Mouse (Mus musculus) liver, embryonic 16.5 days (tissue): ENCODE measurements around the gene Tsn. TPM values are rescaled to one million over a fixed set of nuclear protein-coding genes. Genes with fewer than 3 reads are reported as not detected.

Source experiments
- ATAC-seq: fragments of 200-750 bp; cut with Nextera tagmentation; 2 replicates; pipeline ENCODE4 v1.8.0; 2017; ENCODE audit warnings: low read depth, mild to moderate bottlenecking, moderate number of reproducible peaks, moderate library complexity
- H3K27ac ChIP-seq: fragments of 300-500 bp; sonication (generic); 2 replicates; pipeline ENCODE4 v1.5.1; 2014; ENCODE audit warnings: mild to moderate bottlenecking, low read length
- H3K27me3 ChIP-seq: fragments of 300-500 bp; sonication (generic); 2 replicates; pipeline ENCODE4 v1.6.1; 2014; ENCODE audit warnings: low read depth, low read length, mixed read lengths; ENCODE audit not compliant: control insufficient read depth, insufficient read depth
- H3K36me3 ChIP-seq: fragments of 300-500 bp; sonication (generic); 2 replicates; pipeline ENCODE4 v1.6.1; 2014; ENCODE audit warnings: mild to moderate bottlenecking; ENCODE audit not compliant: control insufficient read depth, insufficient read depth
- H3K4me1 ChIP-seq: fragments of 300-500 bp; sonication (generic); 2 replicates; pipeline ENCODE4 v1.6.1; 2014; ENCODE audit warnings: low read depth, low read length, mixed read lengths; ENCODE audit not compliant: control insufficient read depth
- H3K4me2 ChIP-seq: fragments of 300-500 bp; sonication (generic); 2 replicates; pipeline ENCODE4 v1.6.1; 2014; ENCODE audit warnings: low read depth, low read length, mixed read lengths
- H3K4me3 ChIP-seq: fragments of 300-500 bp; sonication (generic); 2 replicates; pipeline ENCODE4 v1.5.1; 2014; ENCODE audit warnings: low read depth, mild to moderate bottlenecking, low read length
- H3K9ac ChIP-seq: fragments of 300-500 bp; sonication (generic); 2 replicates; pipeline ENCODE4 v1.6.1; 2014; ENCODE audit warnings: low read depth, low read length
- H3K9me3 ChIP-seq: fragments of 300-500 bp; sonication (generic); replicated peaks from 2 replicates; pipeline ENCODE4 v1.6.1; 2016; ENCODE audit warnings: low read length; ENCODE audit not compliant: control insufficient read depth
- WGBS: fragments of 180-500 bp; shearing (Covaris S2); extraction: QIAGEN DNeasy Blood & Tissue Kit; methylation state at CpG from one replicate; pipeline ENCODE4 v1.1.7; 2014; ENCODE audit not compliant: insufficient replicate concordance; 5-methylcytosine and 5-hydroxymethylcytosine counted together
- polyA plus RNA-seq: library from polyadenylated mRNA; unstranded; fragments of >200 nt; fragmentation: Nextera tagmentation; extraction: Ambion mirVana; gene quantifications from 2 replicates; pipeline ENCODE4 v1.2.1, GENCODE M21; 2015

The Tsn gene
- polyA plus RNA-seq, 1 experiment from 2014 or later, result 119 TPM

DNA sequence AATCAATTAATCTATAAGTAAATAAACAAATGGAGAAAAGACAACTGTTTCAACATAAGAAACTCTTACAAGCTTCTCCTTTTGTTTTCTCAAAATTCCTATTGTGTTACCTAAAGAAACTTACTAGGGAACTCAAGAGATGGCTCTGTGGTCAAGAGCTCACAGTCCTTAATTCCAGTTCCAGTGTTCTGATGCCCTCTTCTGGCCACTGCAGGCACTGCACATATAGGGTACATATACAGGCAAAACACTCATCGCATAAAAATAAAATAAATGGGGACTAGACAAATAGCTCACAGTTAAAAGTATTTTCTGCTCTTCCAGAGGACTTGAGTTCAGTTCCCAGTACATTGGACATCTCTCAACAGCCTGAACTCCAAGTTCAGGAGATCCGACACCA lies 9.2 kb upstream of the Tsn start:
- Histone ChIP-seq H3K4me3 (no peak overlapping the region), H3K4me2 (no peak overlapping the region), H3K27ac (no peak overlapping the region), H3K9ac (no peak overlapping the region), H3K27me3 (no peaks in the 10 kb centered on the region; the same call in 1 of the 2 replicates), H3K36me3 (peaks cover 9% of the 10 kb centered on the region), H3K4me1 (peaks cover 14% of the 10 kb centered on the region), H3K9me3 (no peaks in the 10 kb centered on the region)
- 64% methylated on average over 2 of the region's 2 CpGs for WGBS
- ATAC-seq, result no peak

DNA sequence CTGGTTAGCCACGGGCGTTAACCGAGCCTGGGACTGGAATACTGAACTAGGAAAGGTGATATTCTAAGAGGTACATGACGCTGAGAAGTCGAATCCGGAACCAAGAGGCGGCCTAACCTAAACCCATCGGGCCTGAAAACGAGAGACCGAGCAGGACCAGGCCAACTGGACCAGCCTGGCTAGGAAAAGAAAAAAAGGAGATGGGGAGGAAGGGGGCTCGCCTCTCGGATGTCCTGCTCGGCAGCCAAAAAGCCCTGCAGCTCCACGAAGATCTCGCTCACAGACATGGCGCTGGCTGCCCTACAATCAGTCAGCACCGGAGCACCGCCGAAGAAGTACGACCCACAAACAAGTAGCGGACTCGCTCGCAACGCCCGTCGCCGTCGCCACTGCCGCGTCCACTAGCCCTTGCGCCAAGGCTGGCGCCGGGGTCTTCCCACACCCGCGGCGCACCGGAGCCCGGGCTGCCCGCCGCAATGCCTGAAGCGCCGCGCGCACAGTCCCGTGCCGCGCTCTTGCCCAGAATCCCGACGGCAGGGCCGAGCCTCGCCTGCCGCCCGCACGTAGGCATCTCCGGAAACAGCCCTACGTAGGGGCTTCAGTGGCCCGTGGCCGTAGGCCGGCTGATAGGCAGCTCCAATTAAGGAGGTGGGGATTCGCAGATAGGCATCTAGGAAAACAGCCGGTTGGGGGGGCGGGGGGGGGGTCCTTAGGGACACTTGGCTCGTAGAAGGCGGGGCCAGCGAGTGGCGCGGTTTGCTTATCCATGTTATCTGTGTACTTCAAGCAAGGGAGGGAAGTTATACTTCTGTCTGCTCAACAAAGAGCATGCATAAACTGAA lies 538 bp downstream of the Tsn start:
- Histone ChIP-seq H3K4me1 (peaks cover 10% of the 10 kb centered on the region), H3K4me3 (peak overlapping the region; percentile 82), H3K27me3 (no peaks in the 10 kb centered on the region), H3K27ac (peak overlapping the region; percentile 92), H3K4me2 (peak overlapping the region; percentile 86), H3K36me3 (peaks cover 10% of the 10 kb centered on the region), H3K9me3 (no peaks in the 10 kb centered on the region), H3K9ac (peak overlapping the region; percentile 94)
- peak; percentile 95 for ATAC-seq
- under 1% methylated on average over 67 of the region's 67 CpGs for WGBS

DNA sequence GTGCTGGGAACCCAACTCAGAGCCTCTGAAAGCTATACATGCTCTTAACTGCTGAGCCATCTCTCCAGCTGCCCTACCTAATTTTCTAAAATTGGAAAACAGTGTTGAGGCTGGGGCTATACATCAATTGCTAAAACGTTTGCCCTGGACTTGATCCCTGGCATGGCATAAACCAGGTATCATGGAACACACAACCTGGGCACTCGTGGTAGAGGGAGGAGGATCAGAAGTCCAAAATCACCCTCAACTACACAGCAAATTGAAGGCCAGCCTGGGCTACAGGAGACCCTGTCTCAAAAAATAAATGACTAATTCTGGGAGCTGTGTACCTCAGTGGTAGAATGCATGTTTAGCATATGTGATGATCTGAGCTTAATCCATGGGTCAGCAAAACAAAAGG lies 13.8 kb downstream of the Tsn start:
- Histone ChIP-seq H3K27me3 (no peaks in the 10 kb centered on the region), H3K4me2 (no peak overlapping the region), H3K9ac (no peak overlapping the region), H3K27ac (no peak overlapping the region), H3K36me3 (peaks cover 48% of the 10 kb centered on the region), H3K9me3 (no peaks in the 10 kb centered on the region), H3K4me3 (no peak overlapping the region), H3K4me1 (no peaks in the 10 kb centered on the region)
- ATAC-seq, result no peak
- WGBS, result 86% methylated on average over 2 of the region's 2 CpGs

DNA sequence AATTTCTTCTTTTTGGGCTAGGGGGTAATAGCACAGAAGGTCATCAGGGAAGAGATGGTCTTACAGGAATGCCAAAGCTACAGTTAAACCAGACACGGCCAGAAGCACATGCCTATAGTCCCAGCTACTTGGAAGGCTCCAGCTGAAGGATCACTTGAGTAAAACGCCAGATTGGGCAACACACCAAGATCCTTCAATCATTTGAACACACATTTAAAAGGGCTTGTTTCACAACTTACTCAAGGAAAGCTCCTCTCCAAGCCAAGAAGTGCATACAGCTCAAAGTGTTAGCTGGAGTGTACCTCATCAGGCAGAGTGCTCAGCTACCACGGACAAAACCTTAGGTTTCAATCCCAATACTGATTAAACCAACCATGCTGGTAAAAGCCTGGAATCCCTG lies 14.9 kb downstream of the Tsn start:
- H3K27ac ChIP-seq, result no peak overlapping the region
- H3K4me1 ChIP-seq, result no peaks in the 10 kb centered on the region
- no peak for ATAC-seq
- H3K36me3 ChIP-seq, result peaks cover 48% of the 10 kb centered on the region
- H3K27me3 ChIP-seq, result no peaks in the 10 kb centered on the region
- H3K4me2 ChIP-seq, result no peak overlapping the region
- H3K4me3 ChIP-seq, result no peak overlapping the region
- WGBS, result 73% methylated on average over 3 of the region's 3 CpGs
- H3K9ac ChIP-seq, result no peak overlapping the region
- no peaks in the 10 kb centered on the region for H3K9me3 ChIP-seq

DNA sequence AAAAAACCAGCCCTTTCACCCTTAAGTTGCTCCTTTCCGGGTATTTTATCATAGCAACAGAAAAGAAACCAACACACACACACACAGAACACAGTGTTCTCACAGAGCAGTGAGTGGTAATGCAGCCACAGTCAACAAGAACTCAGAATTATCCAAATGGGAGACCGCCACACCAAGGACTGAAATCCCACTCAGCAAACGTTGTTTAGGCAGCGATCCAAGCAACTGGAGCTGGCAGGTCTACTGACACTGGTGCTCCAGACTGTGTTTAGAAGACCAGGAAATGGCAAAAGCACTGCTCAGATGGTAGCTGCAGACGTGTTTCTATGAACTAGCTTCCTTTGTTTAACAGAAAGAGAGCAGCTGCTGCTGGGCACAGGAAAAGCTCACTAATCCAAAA lies 16.7 kb downstream of the Tsn start:
- ATAC-seq, result no peak
- H3K36me3 ChIP-seq, result peaks cover 32% of the 10 kb centered on the region
- no peaks in the 10 kb centered on the region for H3K27me3 ChIP-seq
- H3K27ac ChIP-seq, result no peak overlapping the region
- no peak overlapping the region for H3K9ac ChIP-seq
- H3K4me3 ChIP-seq, result no peak overlapping the region
- H3K9me3 ChIP-seq, result no peaks in the 10 kb centered on the region
- WGBS, result 68% methylated on average over 5 of the region's 5 CpGs
- no peak overlapping the region for H3K4me2 ChIP-seq
- H3K4me1 ChIP-seq, result no peaks in the 10 kb centered on the region

DNA sequence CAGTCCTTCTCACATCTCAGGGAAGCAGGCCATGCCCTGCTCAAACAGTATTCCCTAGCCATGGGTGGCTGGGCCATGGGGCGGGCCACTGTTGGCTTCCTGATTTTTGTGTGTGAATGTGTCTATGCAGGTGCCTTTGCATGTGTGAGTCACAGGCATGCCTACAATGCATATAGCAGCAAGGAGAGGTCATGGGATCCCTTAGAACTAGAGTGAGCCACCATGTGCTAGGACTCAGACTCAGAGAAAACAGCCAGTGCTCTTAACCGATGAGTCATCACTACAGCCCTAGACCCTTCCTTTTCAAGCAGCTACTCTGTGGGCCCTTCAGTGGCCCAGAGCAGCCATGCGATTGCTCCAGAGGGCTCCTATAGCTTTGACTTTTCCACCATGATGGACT lies 17.3 kb downstream of the Tsn start:
- H3K36me3 ChIP-seq, result peaks cover 26% of the 10 kb centered on the region
- H3K4me1 ChIP-seq, result no peaks in the 10 kb centered on the region
- H3K27me3 ChIP-seq, result no peaks in the 10 kb centered on the region
- no peak overlapping the region for H3K4me3 ChIP-seq
- no peak overlapping the region for H3K27ac ChIP-seq
- no peak overlapping the region for H3K4me2 ChIP-seq
- ATAC-seq, result no peak
- no peak overlapping the region for H3K9ac ChIP-seq
- H3K9me3 ChIP-seq, result no peaks in the 10 kb centered on the region
- WGBS, result 84% methylated on average over 3 of the region's 3 CpGs

DNA sequence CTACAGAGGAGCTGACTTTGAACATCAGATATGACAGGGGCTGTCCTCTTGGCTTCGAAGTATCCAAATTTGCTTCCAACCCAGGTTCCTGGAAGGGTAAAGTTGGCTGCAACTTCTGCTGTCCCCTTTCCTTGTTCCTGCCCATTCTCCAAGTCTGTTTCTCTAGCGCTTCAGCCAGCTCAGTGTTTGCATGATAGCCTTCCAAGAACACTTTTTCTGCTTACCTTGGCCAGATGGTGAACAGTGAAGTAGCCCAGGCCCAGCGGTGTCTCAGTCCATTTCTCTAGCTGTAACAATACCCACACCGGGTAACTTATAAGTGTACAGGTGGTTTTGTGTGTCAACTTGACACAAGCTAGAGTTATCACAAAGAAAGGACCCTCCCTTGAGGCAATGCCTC lies 19.2 kb downstream of the Tsn start:
- Histone ChIP-seq H3K36me3 (peaks cover 10% of the 10 kb centered on the region), H3K4me3 (no peak overlapping the region), H3K27me3 (no peaks in the 10 kb centered on the region), H3K9me3 (no peaks in the 10 kb centered on the region), H3K4me2 (no peak overlapping the region), H3K9ac (no peak overlapping the region), H3K27ac (no peak overlapping the region), H3K4me1 (no peaks in the 10 kb centered on the region)
- ATAC-seq, result no peak
- WGBS, result 78% methylated on average over 4 of the region's 4 CpGs

DNA sequence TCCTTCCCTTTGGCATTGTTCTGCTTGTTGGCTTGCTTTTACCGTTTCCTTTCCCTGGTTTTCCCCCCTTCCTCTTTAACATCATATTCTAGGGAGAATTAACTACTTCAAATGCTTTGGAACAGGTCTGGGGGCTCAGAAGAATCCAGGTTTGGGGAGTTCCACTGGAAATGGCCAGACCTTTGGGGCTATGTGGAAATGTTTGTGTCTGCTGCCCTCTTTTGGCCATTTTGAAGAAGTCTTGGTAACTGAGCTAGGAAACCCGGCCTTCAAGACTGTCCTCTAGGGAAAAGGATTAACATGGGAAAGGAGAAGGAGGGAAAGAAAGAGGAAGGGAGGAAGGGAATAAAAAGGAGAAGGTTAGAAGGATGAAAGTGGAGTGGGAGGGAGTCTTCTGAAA lies 36.4 kb downstream of the Tsn start:
- Histone ChIP-seq H3K9ac (no peak overlapping the region), H3K27me3 (no peaks in the 10 kb centered on the region), H3K4me2 (no peak overlapping the region), H3K4me1 (no peaks in the 10 kb centered on the region), H3K27ac (no peak overlapping the region), H3K4me3 (no peak overlapping the region), H3K9me3 (no peaks in the 10 kb centered on the region), H3K36me3 (no peaks in the 10 kb centered on the region)
- ATAC-seq, result no peak
- WGBS, result 14% methylated on average over 2 of the region's 2 CpGs

DNA sequence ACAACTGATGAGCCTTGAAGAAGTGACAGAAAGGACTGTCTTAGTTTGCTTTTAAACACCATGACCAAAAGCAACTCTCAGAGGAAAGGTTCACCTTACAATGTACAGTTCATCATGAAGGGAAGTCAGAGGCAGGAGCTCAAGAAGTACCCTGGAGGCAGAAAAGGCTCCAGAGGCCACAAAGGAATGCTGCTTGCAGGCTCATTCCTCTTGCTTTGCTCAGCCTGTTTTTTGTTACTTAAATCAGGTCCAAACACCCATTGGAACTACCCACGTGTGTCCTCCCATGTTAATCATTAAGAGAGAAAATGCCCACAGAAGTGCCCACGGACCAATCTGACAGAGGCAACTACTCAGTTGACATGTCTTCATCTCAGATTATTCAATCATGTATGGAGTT lies 59.6 kb downstream of the Tsn start:
- ATAC-seq, result no peak
- Histone ChIP-seq H3K36me3 (no peaks in the 10 kb centered on the region), H3K9me3 (no peaks in the 10 kb centered on the region), H3K4me3 (no peak overlapping the region), H3K9ac (no peak overlapping the region), H3K27me3 (no peaks in the 10 kb centered on the region), H3K4me1 (no peaks in the 10 kb centered on the region), H3K4me2 (no peak overlapping the region), H3K27ac (no peak overlapping the region)
- WGBS, result 29% methylated on average over 2 of the region's 2 CpGs
